Mouse (Mus musculus): ENCODE data around the gene Alg11.

GRCm38 (mm10) chr8:22040153-22040509, 20.4 kb upstream of the Alg11 start:
- no peak for TF ChIP-seq CTCF (IDR thresholded peaks at IDR 0.05; ENCODE audit: low read depth)
- TF ChIP-seq EP300 (IDR thresholded peaks at IDR 0.05; ENCODE audit: low read depth), result no peak

Data from liver, embryonic 14.5 days (tissue).